Mouse (Mus musculus) left cerebral cortex, adult 11 months (tissue): ENCODE data around the gene Tbp.
A peak's percentile ranks its signal among the peaks of the same experiment; 100 is the strongest.

ENCODE experiments used
- DNase-seq: peaks from one replicate; pipeline ENCODE4 v3.0.0; 2022; ENCODE audit warnings: low spot score

Tbp gene

GRCm38 (mm10) chr17:15499656-15500394 is at the start of gene Tbp, which contains the start of gene Psmb1:
Gene Tbp, plus strand, starts transcription at chr17:15499888.
Gene Psmb1, minus strand, starts transcription at chr17:15499751.
- peak; percentile 95 for DNase-seq

DNA sequence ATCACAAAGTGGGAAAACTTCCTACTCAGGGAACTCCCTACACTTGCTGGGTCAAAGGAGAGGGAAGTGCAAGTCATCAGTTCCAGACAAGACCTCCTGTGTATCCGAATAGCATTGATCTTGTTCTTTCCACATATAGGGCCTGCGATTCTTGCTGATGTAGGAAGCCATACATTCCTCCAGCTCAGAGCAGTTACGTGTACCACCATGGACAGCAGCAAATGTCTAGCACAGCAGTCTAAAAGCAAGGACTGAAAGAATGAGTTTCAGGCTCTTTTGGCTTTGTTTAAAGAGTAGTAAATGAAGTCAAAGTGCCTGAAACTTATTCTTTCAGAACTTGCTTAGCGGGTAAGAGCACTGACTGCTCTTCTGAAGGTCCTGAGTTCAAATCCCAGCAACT is 44.5 kb upstream of the Tbp start:
- DNase-seq, result no peak

DNA sequence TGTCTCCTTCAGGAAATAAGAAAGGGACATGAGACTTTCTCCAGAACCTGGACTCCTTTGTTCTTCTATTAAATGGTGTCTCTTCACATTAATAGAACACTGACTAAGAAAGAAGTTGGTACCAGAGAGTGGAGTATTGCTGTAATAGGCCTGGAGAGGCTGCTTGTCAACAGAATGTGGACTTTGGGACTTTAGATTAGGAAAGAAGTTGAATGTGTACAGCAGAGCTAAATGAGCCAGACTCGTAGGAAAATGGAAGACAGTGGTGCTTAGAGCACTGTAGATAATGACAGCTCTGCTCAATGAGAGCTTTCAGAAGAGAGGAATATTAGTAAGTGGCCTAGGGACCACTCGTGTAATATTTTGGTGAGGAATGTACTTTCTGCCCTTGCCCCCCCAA is 43.1 kb upstream of the Tbp start:
- no peak for DNase-seq

DNA sequence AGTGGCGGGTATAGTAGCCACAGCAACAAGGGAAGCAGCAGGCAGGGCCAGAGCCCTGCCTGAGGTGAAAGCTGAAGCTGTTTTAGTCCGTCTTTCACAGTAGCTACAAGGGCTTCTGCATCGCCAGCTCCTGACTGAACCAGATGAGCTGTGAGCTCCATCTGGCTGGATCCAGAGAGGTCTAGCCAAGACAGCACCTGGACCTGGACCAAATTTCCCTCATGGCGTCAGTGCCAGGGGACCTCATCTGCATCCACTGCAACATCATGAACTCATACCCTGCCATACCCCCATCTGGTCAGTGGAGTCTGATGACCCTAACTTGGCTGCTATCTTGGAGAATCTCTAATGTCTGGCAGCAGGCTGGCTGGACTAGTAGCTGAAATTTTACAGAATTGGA is 39.9 kb upstream of the Tbp start:
- DNase-seq, result no peak

DNA sequence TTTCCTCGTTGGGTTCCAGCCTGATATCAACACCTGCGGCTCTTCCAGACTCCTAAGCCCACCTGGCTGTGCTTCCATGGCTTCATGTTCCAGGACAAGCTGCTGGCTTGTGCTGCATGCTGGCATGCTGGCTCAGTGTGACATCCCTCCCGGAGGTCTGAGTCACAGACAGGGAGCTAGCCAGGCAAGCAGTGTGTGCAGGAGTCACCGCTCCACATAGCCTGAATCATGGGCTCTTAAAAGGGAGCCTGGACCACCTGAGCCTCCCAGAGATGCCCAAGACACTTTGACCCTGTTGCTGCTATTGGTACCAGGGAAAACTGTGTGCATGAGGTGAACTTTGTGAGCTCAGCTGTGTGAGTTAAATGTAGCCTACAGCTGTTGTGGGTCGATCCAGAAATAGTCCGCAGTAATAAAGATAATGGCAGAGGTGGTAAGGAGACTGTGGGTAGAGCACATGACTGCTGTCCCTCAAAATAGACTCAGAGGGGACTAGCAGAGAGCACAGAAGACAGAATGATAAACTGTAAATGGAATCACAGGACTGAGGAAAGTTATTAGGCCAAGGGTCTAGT is 37.7 kb upstream of the Tbp start:
- no peak for DNase-seq

DNA sequence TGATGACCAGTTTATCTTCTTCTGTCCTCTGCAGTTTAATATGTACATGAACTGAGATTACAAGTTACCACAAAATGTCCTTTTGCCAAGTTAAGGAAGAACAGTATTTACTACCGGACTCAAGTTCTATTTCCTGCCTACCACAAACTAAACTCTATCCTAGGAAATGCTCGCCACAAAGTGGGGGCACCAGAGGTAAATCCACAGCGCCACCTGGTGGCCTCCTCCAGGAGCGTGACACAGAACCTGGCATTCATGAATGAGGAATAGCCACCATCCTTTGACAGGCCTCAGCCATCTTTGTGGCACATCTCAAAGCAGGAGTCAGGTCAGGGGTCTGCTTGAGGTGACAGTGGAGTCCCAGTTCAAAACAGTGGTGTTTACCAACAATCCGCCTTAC is 32.0 kb upstream of the Tbp start:
- peak; percentile 37 for DNase-seq

GRCm38 (mm10) chr17:15472671-15473070 is 27.0 kb upstream of the Tbp start:
- no peak for DNase-seq

GRCm38 (mm10) chr17:15490542-15490941 is 9.1 kb upstream of the Tbp start:
- no peak for DNase-seq

DNA sequence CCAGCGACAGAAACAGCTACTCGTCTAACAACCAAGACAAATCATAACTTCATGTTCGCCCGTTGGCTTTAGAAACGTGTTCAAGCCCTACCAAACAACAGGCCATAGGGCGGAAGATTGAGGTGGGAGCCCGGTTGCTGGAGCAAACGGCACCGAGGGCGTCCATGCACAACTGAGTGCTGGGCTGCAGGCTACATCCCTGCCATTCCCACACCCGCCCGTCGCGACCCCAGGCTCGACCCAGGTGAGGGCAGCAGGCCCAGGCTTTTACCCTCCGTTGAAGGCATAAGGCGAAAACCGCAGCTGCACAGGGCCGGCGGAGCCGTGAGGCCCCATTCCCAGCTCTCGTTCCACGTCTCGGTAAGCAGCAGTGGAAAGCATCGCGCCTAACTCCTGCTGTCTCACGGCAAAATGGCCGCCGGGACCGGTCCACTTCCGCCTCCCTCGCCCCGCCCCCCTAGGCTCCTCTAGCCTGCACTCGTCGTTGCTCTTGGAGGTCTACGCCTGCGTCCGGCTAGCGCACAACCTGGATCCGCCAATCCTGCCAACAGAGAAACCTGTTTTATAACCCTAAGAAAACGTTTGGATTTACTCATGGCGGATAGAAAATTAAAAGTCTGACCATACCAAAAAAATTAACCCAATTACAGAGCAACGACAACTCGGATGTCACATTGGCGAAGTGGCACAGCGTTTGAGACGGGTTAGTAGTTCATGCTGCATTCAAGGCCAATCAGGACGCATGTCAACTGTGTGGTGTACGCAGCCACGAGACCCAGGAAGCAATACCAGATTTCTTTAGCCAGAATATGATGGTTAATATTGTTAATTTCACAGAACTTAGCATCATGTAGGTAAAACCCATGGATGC is 1.6 kb upstream of the Tbp start:
- peak; percentile 91 for DNase-seq

DNA sequence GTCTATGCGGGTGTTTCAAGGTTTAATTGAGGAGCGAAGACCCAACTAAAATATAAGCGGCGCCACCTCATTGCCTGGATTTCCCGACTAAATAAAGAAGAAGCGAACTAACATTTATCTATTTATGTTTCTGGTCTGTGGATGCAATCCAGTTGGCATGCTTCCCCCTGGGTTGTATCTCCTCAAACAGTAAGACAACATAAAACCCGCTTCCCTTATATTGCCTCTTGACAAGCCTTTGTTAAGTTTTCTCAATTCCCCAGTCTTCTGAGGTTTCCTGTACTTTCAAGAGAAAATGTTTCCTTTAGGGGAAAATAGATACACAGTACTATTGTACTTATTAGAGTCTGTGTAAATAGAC is 955 bp upstream of the Tbp start:
- no peak for DNase-seq

DNA sequence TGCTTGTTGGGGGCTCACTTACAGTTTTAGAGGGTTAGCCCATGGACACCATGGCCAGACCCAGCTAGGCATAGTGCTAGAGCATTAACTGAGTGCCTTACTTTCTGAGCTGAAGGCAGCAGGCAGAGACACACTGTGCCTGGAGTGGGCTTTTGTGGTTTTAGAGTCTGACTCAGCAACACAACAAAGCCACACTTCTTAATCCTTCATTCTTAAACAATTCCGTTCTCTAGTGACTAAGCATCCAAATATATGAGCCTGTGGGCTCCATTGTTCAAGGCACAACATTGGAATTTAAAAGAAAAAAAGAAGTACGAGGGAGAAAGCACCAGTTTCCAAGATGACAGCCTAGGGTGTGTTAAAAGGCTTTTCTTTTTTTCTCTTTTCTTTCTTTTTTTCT is 11.0 kb downstream of the Tbp start:
- no peak for DNase-seq

- no peak for DNase-seq
Observed at GRCm38 (mm10) chr17:15517776-15518175, 18.1 kb downstream of the Tbp start.

- DNase-seq, result no peak
Observed at GRCm38 (mm10) chr17:15518186-15518585, 18.5 kb downstream of the Tbp start.

DNA sequence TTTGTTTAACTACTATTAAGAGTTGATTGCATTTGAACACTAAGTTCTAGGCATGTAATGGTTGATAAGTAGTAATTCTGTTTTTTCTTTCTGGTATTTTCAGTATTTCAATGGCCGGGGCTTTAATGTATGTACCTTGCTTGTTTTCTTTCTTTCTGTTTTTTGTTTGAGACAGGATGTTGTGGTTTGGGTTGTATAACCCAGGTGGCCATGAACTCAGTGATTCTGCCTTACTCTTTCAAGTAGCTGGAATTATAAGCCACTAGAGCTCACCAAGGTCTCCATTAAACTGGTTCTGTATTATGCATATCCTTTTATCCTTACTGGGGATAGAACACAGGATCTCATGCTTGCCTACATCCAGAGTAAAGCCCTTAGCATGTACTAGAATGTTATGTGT is 19.1 kb downstream of the Tbp start:
- no peak for DNase-seq

DNA sequence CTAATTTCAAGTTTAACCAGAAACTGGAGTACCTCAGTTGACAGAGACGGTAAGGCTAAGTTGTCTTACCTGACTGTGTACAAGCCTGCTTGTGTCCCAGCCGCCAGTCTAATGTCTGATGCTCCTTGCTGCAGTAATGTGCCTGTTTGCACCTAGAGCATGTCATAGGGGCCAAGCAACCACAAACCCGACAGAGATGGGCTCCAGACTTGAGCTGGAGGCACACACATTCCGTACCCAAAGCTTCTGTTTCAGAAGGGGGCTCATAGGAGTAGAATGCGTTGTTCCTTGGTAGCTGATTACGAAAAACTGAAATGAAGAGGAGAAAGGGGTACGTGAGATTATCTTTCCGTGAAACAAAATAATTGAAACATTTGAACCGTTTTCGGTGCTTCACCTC is 26.6 kb downstream of the Tbp start:
- DNase-seq, result no peak

DNA sequence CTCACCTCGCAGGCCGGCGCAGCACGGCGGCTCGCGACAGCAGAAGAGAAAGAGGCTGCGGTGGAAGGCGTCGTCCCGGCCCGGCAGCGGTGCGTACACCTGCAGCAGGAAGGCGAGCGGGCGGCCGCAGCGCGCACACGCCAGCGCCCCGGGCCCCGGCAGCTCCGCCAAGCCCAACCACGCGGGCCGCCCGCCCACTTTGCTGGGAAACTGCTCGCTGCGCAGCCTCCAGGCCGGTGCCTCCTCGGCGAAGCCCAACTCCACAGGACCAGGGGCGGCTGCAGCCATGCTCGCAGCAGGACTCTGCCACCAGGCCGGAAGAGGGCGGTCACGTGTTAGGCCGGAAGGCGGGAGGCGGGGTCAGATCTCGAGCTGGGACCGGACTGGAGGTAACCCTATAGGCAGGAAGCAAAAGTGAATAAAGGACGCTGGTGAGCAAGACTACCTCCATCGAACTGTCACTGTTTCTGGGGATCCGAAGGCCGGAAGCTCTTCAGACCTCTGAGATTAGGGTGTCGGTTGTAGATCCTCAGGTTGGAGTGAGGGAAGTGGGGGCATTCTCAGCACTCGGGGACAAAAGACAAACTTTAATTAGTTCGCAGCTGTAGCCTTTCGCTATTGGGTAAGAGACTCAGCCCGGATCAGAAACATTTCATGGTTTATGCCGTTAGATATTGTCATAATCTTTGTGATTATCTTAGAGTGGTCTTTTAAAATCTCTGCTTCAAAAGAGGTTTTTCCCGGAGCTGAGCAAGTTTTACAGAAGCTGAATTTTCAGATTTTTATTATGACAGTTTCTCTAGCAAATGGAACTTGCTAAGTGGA is 27.5 kb downstream of the Tbp start, which contains the start of gene Pdcd2:
TSS of gene Pdcd2 (minus strand) at position 316 of the 825 bp plus-strand sequence.
- DNase-seq, result peak; percentile 89

GRCm38 (mm10) chr17:15527811-15528136 is 28.1 kb downstream of the Tbp start:
- no peak for DNase-seq

DNA sequence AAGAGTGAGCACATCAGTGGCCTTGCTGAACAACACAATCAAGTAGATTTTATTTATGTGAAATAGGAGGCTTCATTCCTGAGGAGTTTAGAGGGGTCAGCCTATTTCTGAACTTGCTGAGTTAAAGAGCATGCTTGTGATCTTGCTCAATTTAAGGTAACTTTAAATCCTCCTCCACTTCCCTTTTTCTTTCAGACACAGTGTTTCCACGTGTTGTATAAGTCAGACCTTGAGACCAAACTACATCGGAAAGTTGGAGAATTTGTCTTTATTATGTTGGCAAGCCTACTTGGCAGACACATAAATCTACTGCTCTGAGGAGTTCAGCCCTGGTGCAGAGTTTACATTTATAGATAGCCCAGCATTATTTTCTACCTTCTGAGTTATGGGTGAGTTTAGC is 29.2 kb downstream of the Tbp start:
- no peak for DNase-seq

GRCm38 (mm10) chr17:15530141-15530540 is 30.5 kb downstream of the Tbp start:
- no peak for DNase-seq

DNA sequence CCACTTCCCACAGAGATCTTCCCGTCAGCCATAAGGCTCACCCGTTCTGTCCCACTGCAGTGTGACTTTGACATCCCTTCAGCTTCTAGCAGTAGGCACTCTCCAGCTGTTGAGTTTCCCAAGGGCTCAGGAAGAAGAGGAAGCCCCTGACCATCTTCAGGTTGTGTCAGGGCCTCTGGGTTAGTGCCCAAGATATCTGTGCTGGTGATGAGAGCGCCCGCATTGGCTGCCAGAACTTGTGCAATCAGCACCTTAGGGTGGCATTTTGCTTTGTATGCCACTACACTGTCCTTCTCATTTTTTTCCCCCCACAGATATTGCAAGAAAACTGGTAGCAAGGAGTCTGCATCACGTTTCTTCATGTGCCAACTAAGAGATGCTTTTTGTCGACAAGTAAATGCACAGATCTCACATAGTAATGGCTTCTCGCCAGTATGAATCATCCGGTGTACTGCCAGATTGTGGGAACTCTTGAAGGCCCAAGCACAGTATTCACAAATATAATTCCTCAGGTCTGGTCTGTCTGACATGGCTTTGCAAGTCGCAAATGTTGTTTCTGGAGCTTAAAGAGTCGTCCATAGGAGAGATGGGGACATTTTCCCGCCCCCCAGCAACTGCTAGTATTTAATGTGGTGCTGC is 35.6 kb downstream of the Tbp start:
- DNase-seq, result peak; percentile 37

DNA sequence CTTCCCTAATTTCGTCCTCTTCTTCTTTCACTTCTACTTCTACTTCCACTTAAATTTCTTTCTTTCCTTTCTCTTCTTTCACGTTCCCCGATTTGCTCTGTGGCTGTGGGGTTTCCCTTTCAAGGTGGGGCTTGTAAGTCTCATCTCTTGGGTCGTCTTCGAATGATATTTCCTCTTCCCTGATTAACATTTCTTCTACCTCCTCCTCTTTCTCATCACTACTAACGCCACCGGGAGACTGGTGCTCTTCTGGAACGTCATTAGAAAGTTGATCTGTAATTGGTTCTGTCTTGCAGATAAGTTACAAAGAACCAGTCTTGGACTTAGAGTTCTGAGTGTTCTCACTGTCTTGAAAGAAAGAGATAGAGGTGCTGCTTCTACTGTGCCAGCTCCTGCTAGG is 36.3 kb downstream of the Tbp start:
- DNase-seq, result no peak

GRCm38 (mm10) chr17:15536457-15536904 is 36.8 kb downstream of the Tbp start:
- no peak for DNase-seq
